Mouse (Mus musculus) erythroblast, embryonic 14.5 days (primary cell): Measurements from ENCODE around the gene Vamp2.

Experiments
- GATA1 ChIP-seq: IDR thresholded peaks from 2 replicates; pipeline ENCODE4 v1.6.1; 2012; ENCODE audit warnings: low read length, inconsistent platforms, mixed read lengths
- TAL1 ChIP-seq: IDR thresholded peaks from 3 replicates; pipeline ENCODE4 v1.6.1; 2012; ENCODE audit warnings: low read length, inconsistent platforms, mixed read lengths

DNA sequence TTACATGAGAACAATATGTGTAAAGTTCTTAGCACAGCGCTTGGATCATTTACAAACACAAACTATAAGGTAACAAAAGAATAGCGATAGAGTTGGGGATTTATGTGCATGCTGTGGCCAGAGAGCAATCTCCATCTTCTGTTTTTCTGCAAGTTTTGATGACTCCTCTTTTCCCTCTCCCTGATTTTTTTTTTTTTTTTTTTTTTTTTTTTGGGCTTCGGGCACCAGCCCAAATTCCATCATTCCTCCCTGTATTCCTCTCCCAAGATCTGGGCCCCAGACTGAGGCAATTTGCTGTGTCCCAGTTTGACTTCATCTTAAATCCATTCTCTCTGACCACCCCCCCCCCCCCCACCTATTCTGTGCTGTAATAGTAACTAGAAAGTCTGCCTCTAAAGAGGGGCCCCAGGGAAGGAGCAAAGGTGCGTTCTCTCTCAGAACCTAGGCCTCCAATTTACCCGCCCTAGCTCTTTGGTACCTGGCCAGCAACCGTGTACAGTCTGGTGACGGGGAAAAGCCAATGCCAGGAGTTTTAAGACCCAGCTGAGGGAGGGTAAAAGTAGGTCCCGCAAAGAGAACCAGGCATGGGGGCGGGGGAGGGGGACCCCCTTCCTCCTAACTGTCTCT, 8.2 kb downstream of the Vamp2 start:
- TF ChIP-seq TAL1 (no peak), GATA1 (no peak)
